Mouse (Mus musculus) forebrain, embryonic 16.5 days (tissue): ENCODE data around the gene Avpr2. TPM values are rescaled to one million over a fixed set of nuclear protein-coding genes. Genes with fewer than 3 reads are reported as not detected.

Experiments
- ATAC-seq: fragments of 200-750 bp; cut with Nextera tagmentation; 2 replicates; pipeline ENCODE4 v1.8.0; 2017; ENCODE audit warnings: mild to moderate bottlenecking, moderate library complexity
- H3K27ac ChIP-seq: fragments of 300-500 bp; sonication (generic); 2 replicates; pipeline ENCODE4 v1.5.1; 2014; ENCODE audit warnings: low read length, control low read depth
- H3K27me3 ChIP-seq: fragments of 300-500 bp; sonication (generic); replicated peaks from 2 replicates; pipeline ENCODE4 v1.6.1; 2014; ENCODE audit warnings: low read length; ENCODE audit not compliant: control insufficient read depth, insufficient read depth
- H3K36me3 ChIP-seq: fragments of 300-500 bp; sonication (generic); 2 replicates; pipeline ENCODE4 v1.6.1; 2014; ENCODE audit not compliant: control insufficient read depth, insufficient read depth
- H3K4me1 ChIP-seq: fragments of 300-500 bp; sonication (generic); replicated peaks from 2 replicates; pipeline ENCODE4 v1.6.1; 2014; ENCODE audit warnings: low read length; ENCODE audit not compliant: control insufficient read depth, insufficient read depth
- H3K4me2 ChIP-seq: fragments of 300-500 bp; sonication (generic); 2 replicates; pipeline ENCODE4 v1.6.1; 2014; ENCODE audit warnings: mild to moderate bottlenecking, low read length, control low read depth
- H3K4me3 ChIP-seq: fragments of 300-500 bp; sonication (generic); replicated peaks from 2 replicates; pipeline ENCODE4 v1.5.1; 2014; ENCODE audit warnings: mild to moderate bottlenecking, low read length, control low read depth
- H3K9ac ChIP-seq: fragments of 300-500 bp; sonication (generic); replicated peaks from 2 replicates; pipeline ENCODE4 v1.6.1; 2014; ENCODE audit warnings: low read depth, low read length, control low read depth
- H3K9me3 ChIP-seq: fragments of 300-500 bp; sonication (generic); 2 replicates; pipeline ENCODE4 v1.6.1; 2016; ENCODE audit warnings: low read length; ENCODE audit not compliant: control insufficient read depth
- WGBS: fragments of 180-500 bp; shearing (Covaris S2); extraction: QIAGEN DNeasy Blood & Tissue Kit; methylation state at CpG from one replicate; pipeline ENCODE4 v1.1.7; 2014; 5-methylcytosine and 5-hydroxymethylcytosine counted together
- polyA plus RNA-seq: library from polyadenylated mRNA; unstranded; fragments of >200 nt; fragmentation: Nextera tagmentation; extraction: Ambion mirVana; gene quantifications from 2 replicates; pipeline ENCODE4 v1.2.1, GENCODE M21; 2015

Avpr2 gene
- polyA plus RNA-seq, 1 experiment from 2014 or later: 0.16 TPM

DNA sequence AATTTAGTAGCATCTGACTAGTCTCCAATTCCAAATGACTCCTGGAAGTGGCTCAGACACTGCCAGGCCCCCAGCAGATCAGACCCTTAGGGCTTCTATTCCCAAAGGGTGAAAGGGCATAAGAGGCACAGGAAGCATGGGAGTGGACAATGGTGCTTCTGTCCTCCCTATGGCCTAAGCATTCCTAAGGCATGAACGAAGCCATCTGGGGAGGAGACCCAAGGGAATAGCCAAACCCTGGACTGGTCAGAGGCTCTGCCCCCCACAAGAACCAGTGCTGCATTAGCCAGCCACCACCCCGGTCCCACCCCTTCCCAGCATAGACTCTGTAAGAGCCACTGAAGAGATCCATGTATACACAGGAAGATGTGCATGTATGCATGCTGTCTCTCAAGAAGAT lies 16.0 kb upstream of the Avpr2 start:
- 58% methylated on average over 2 of the region's 2 CpGs for WGBS
- H3K4me3 ChIP-seq: no peak overlapping the region

DNA sequence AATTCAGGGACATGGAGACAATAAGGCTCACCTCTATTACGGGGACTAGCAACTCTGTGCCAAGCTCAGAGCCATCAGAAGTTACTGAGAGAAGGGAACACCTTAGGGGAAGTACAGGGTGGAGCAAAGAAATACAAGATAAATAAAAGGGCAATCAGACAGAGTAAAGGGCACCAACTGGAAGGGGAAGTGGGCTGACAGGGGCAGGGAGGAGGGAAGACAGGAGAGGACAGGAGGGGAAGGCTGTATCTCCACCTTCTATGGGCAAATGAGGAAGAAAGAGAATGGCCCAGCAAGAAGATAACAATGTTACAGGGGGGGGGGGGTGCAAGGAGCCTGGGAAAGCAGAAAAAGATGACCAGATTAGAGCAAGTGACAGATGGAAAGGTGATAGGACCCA lies 14.9 kb upstream of the Avpr2 start:
- Histone ChIP-seq H3K36me3 (no peaks in the 10 kb centered on the region), H3K4me1 (peaks cover 20% of the 10 kb centered on the region), H3K27ac (no peak overlapping the region), H3K27me3 (no peaks in the 10 kb centered on the region), H3K9me3 (no peaks in the 10 kb centered on the region), H3K4me2 (peak overlapping the region; percentile 35), H3K4me3 (no peak overlapping the region), H3K9ac (no peak overlapping the region)
- ATAC-seq: no peak
- 86% methylated on average over 1 of the region's 1 CpGs for WGBS

More for the DNA sequence above, 16.0 kb upstream of the Avpr2 start:
- H3K9ac ChIP-seq: no peak overlapping the region
- no peak for ATAC-seq
- H3K4me2 ChIP-seq: peak overlapping the region; percentile 35
- no peak overlapping the region for H3K27ac ChIP-seq
- no peaks in the 10 kb centered on the region for H3K36me3 ChIP-seq
- H3K27me3 ChIP-seq: no peaks in the 10 kb centered on the region
- H3K9me3 ChIP-seq: no peaks in the 10 kb centered on the region
- peaks cover 23% of the 10 kb centered on the region for H3K4me1 ChIP-seq

DNA sequence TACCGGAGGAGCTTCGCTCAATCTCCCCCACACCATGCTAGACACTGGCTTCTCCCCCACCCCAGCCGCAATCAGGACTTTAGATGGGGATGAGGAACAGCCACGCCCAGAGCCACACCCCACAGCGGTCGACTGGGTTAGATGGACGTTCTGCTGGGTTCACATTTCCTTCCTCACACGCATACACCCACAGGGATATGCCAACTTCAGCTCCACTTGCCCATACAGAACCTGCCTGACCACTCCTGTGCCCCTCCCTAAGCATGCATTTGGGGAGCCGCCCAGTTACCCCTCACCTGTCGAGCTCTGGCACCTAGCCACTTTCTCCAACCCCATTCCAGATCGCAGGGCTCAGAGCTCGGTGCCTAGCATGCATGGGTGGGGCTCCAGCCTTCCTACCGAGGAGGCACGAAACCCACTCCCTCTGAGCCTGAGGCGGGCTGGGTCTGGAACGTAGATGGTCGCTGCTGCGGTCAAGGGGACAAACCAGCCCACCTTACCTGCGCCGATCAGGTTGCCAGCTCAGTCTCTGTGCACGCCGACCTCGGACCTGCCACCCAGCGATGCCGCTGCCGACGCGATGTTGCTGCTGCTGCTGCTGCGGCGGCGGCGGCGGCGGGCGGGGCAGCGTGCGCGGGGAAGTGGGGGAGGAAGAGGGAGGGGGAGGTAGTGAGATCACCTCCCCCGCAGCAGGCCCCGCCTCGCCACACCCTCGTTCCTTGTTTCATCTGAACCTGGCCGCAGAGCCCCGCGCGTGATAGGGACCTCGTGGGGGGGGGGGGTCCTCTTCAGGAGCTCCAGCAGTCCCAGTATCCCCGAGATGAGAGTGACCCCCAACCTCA lies 11.5 kb upstream of the Avpr2 start:
- 19% methylated on average over 36 of the region's 48 CpGs for WGBS
- Histone ChIP-seq H3K27me3 (no peaks in the 10 kb centered on the region), H3K4me1 (peaks cover 15% of the 10 kb centered on the region), H3K9me3 (no peaks in the 10 kb centered on the region), H3K9ac (peak overlapping the region; percentile 81), H3K4me2 (peak overlapping the region; percentile 61), H3K4me3 (peak overlapping the region; percentile 64), H3K27ac (peak overlapping the region; percentile 67), H3K36me3 (no peaks in the 10 kb centered on the region)
- peak; percentile 68 for ATAC-seq

DNA sequence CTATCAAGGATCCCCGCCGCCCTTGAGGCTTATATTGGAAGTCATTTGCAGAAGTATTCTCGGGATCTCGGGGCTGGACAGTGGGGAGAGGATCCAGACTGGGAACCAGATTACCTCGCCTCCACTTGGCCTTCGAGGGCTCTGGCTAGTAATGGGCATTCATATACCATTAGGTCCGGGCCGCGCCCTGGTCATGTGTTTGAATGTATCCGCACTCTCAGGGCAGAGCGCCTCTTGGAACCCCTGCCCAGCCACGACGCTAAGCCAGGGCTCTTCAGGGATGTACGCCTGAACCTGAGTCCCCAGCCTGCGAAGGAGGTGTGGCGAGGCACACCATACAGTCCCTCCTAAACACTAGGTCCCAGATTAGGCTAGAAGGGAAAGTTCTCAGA lies 10.9 kb upstream of the Avpr2 start:
- no peaks in the 10 kb centered on the region for H3K27me3 ChIP-seq
- peak overlapping the region; percentile 64 for H3K4me3 ChIP-seq
- no peaks in the 10 kb centered on the region for H3K9me3 ChIP-seq
- H3K4me2 ChIP-seq: peak overlapping the region; percentile 61
- H3K4me1 ChIP-seq: peaks cover 11% of the 10 kb centered on the region
- H3K27ac ChIP-seq: no peak overlapping the region
- H3K36me3 ChIP-seq: no peaks in the 10 kb centered on the region
- 20% methylated on average over 16 of the region's 16 CpGs for WGBS
- peak overlapping the region; percentile 81 for H3K9ac ChIP-seq
- peak; percentile 47 for ATAC-seq

DNA sequence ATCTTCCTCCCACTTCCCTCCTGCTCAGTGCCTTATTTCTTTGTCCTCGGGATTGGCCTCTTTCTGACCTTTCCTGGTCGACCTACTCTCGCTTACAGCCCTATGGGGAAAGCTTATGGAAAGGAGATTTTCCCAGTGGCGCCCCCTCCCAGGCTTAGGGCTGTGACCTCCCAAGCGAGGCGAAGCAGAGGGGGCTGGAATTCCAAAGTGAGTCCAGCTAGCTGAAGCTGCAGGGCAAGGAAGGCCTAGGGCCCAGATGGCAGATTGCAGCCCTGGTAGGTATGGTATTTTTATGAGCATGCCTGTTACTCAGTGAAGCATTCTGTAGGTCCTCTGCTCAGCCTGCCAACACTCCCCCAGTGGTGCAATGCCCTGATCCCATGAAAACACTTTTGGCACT lies 10.4 kb upstream of the Avpr2 start:
- Histone ChIP-seq H3K27me3 (no peaks in the 10 kb centered on the region), H3K27ac (no peak overlapping the region), H3K4me2 (peak overlapping the region; percentile 61), H3K4me3 (no peak overlapping the region), H3K9me3 (no peaks in the 10 kb centered on the region), H3K36me3 (no peaks in the 10 kb centered on the region), H3K9ac (peak overlapping the region; percentile 81), H3K4me1 (peaks cover 10% of the 10 kb centered on the region)
- 26% methylated on average over 6 of the region's 6 CpGs for WGBS
- no peak for ATAC-seq

DNA sequence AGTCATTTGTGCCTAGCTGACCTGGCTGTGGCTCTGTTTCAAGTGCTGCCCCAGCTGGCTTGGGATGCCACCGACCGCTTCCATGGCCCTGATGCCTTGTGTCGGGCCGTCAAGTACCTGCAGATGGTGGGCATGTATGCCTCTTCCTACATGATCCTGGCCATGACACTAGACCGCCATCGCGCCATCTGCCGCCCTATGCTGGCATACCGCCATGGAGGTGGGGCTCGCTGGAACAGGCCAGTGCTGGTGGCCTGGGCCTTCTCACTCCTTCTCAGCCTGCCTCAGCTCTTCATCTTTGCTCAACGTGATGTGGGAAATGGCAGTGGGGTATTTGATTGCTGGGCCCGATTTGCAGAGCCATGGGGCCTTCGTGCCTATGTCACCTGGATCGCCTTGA lies 931 bp downstream of the Avpr2 start:
- H3K27me3 ChIP-seq: no peaks in the 10 kb centered on the region
- no peak overlapping the region for H3K4me2 ChIP-seq
- no peaks in the 10 kb centered on the region for H3K4me1 ChIP-seq
- ATAC-seq: no peak
- no peak overlapping the region for H3K9ac ChIP-seq
- H3K9me3 ChIP-seq: no peaks in the 10 kb centered on the region
- whole genome bisulfite sequencing: 92% methylated on average over 14 of the region's 14 CpGs
- no peak overlapping the region for H3K27ac ChIP-seq
- H3K36me3 ChIP-seq: no peaks in the 10 kb centered on the region
- H3K4me3 ChIP-seq: no peak overlapping the region

DNA sequence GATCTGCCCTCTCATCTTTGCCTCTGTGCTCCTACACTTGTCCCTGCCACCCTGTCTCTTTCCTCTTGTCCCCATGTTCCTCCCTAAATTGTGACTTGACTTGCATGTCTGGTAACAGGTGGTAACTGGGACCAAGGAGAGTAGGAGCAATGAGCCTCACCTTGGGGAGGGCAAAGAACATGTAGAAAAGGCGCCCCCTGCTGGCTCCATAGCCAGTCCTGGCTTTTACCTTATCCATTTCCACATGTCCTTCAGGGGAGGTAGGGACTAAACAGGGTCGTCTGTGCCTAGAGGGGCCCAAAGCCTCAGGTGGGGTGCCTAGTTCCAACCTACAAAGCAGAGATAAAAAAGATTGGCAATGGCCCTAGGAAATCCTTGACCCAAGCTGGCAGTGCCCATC lies 3.8 kb downstream of the Avpr2 start, which contains the start of gene L1cam:
Gene L1cam (minus strand): TSS at position 387 of the 400 bp plus-strand sequence.
- Histone ChIP-seq H3K27ac (no peak within 1 kb of the TSS), H3K9ac (no peak within 1 kb of the TSS), H3K4me2 (no peak within 1 kb of the TSS), H3K4me1 (no peaks in the 10 kb centered on the region), H3K36me3 (no peaks in the 10 kb centered on the region), H3K4me3 (no peak within 1 kb of the TSS), H3K9me3 (no peaks in the 10 kb centered on the region), H3K27me3 (no peaks in the 10 kb centered on the region)
- ATAC-seq: no peak
- 27% methylated on average over 2 of the region's 2 CpGs for WGBS

DNA sequence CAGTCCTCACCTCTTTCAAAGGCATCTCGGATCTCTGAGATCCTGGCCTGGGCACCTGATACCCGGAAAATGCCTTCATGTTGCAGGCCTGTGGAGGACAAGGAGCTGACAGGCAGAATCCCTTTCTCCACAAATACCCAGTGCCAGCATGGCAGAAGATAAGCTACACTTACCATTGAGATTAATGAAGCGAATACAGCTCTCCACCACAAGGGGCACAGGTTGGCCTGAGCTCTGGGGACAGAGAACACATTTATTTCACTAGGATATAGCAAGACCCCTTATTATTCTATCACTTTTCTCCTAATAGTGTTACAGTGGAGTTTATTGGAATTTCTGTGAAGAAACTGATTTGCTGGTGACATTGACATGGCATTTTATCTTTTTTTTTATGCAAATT lies 6.1 kb downstream of the Avpr2 start:
- 70% methylated on average over 3 of the region's 3 CpGs for WGBS
- no peak overlapping the region for H3K9ac ChIP-seq
- H3K9me3 ChIP-seq: no peaks in the 10 kb centered on the region
- no peak overlapping the region for H3K27ac ChIP-seq
- H3K4me1 ChIP-seq: no peaks in the 10 kb centered on the region
- no peak overlapping the region for H3K4me2 ChIP-seq
- no peak for ATAC-seq
- H3K36me3 ChIP-seq: no peaks in the 10 kb centered on the region
- no peak overlapping the region for H3K4me3 ChIP-seq
- no peaks in the 10 kb centered on the region for H3K27me3 ChIP-seq

DNA sequence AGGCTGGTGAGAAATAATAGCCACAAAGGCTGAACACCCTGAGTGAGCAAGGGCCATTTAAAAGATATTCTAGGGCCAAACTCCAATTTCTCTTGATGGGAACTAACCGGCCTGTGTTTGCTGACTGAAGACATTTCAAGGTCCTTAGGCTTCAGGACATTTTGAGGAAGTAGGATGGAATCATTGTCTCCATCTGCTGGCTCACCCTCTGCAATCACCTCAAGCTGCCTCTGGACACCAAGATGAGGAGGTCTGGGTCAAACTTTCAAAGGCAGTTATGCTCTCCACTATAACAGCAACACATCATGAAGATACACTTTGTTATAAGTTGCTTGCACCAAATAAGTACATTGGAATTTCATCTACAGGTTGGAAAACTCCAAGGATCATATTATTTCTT lies 18.1 kb downstream of the Avpr2 start:
- Histone ChIP-seq H3K27me3 (no peaks in the 10 kb centered on the region; the same call in 1 of the 2 replicates), H3K4me3 (no peak overlapping the region), H3K9ac (no peak overlapping the region), H3K9me3 (no peaks in the 10 kb centered on the region), H3K4me2 (no peak overlapping the region), H3K27ac (no peak overlapping the region), H3K4me1 (no peaks in the 10 kb centered on the region; the same call in 1 of the 2 replicates), H3K36me3 (no peaks in the 10 kb centered on the region)
- ATAC-seq: no peak
- 71% methylated on average over 1 of the region's 1 CpGs for WGBS
